Mouse (Mus musculus) limb, embryonic 11.5 days (tissue): ENCODE results near the gene Arl5b. TPM values are rescaled to one million over a fixed set of nuclear protein-coding genes. Genes with fewer than 3 reads are reported as not detected.

ENCODE experiments used
- ATAC-seq: fragments of 200-750 bp; cut with Nextera tagmentation; 2 replicates; pipeline ENCODE4 v1.8.0; 2017; ENCODE audit warnings: low read depth; ENCODE audit not compliant: insufficient number of reproducible peaks, low FRiP score, low TSS enrichment
- DNase-seq: peaks from one replicate; pipeline ENCODE4 v3.0.0-alpha.2; 2015; ENCODE audit warnings: low spot score
- H3K27ac ChIP-seq: fragments of 300-500 bp; sonication (generic); replicated peaks from 2 replicates; pipeline ENCODE4 v1.5.1; 2014; ENCODE audit warnings: low read depth, mild to moderate bottlenecking, low read length
- H3K27me3 ChIP-seq: fragments of 300-500 bp; sonication (generic); 2 replicates; pipeline ENCODE4 v1.6.1; 2014; ENCODE audit warnings: mild to moderate bottlenecking, low read length, mixed read lengths; ENCODE audit not compliant: control insufficient read depth, insufficient read depth
- H3K36me3 ChIP-seq: fragments of 300-500 bp; sonication (generic); 2 replicates; pipeline ENCODE4 v1.6.1; 2014; ENCODE audit warnings: mild to moderate bottlenecking, low read length, moderate library complexity, mixed read lengths; ENCODE audit not compliant: control insufficient read depth, insufficient read depth
- H3K4me1 ChIP-seq: fragments of 300-500 bp; sonication (generic); 2 replicates; pipeline ENCODE4 v1.6.1; 2014; ENCODE audit warnings: low read length, mixed read lengths; ENCODE audit not compliant: control insufficient read depth, insufficient read depth
- H3K4me2 ChIP-seq: fragments of 300-500 bp; sonication (generic); 2 replicates; pipeline ENCODE4 v1.6.1; 2014; ENCODE audit warnings: low read depth, mild to moderate bottlenecking, moderate library complexity; ENCODE audit not compliant: severe bottlenecking
- H3K4me3 ChIP-seq: fragments of 300-500 bp; sonication (generic); 2 replicates; pipeline ENCODE4 v1.5.1; 2014; ENCODE audit warnings: low read depth, low read length
- H3K9ac ChIP-seq: fragments of 300-500 bp; sonication (generic); 2 replicates; pipeline ENCODE4 v1.6.1; 2014; ENCODE audit warnings: mild to moderate bottlenecking, low read length
- H3K9me3 ChIP-seq: fragments of 300-500 bp; sonication (generic); 2 replicates; pipeline ENCODE4 v1.6.1; 2016; ENCODE audit warnings: low read length; ENCODE audit not compliant: control insufficient read depth
- WGBS: fragments of 180-500 bp; shearing (Covaris S2); extraction: QIAGEN DNeasy Blood & Tissue Kit; methylation state at CpG from one replicate; pipeline ENCODE4 v1.1.7; 2014; 5-methylcytosine and 5-hydroxymethylcytosine counted together
- polyA plus RNA-seq: library from polyadenylated mRNA; unstranded; fragments of >200 nt; fragmentation: Nextera tagmentation; extraction: Ambion mirVana; gene quantifications from 2 replicates; pipeline ENCODE4 v1.2.1, GENCODE M21; 2014

Gene Arl5b
- 66.5 and 67.7 TPM in 2 replicates for polyA plus RNA-seq

- Histone ChIP-seq H3K4me1 (no peaks in the 10 kb centered on the region), H3K27ac (no peak within 1 kb of the TSS), H3K27me3 (no peaks in the 10 kb centered on the region), H3K9ac (peak within 1 kb of the TSS; percentile 55; the same call in 1 of the 2 replicates), H3K9me3 (no peaks in the 10 kb centered on the region), H3K36me3 (no peaks in the 10 kb centered on the region), H3K4me2 (peak within 1 kb of the TSS; percentile 46), H3K4me3 (peak within 1 kb of the TSS; percentile 56)
- DNase-seq (peak; percentile 88), ATAC-seq (peak; percentile 94)
- 7% methylated on average over 20 of the region's 20 CpGs for WGBS
Measured at GRCm38 (mm10) chr2:15049117-15049873, at the start of gene Arl5b. TSS of gene Arl5b (plus strand) at chr2:15049395.

DNA sequence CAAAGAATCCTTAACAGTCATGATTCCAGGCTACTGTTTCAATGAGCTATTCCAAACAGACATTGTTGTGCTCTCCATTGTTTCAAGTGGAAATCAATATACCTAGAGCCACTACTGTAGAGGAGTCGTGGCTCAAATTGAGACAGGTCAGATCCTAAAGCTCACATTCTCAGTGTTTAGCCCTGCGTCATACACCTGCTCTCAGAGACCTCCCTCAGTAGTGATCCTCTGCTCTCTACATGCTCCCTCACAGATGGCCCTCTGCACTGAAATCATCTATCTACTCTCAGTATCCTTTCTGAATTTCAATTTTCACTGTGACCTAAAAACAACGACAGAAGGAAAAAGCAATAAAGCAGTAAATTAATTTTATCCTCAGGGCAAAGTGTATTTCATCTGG lies 41.7 kb upstream of the Arl5b start:
- H3K4me2 ChIP-seq: no peak overlapping the region
- DNase-seq (no peak), ATAC-seq (no peak)
- no peaks in the 10 kb centered on the region for H3K36me3 ChIP-seq
- H3K27me3 ChIP-seq: no peaks in the 10 kb centered on the region
- H3K4me3 ChIP-seq: no peak overlapping the region
- H3K9me3 ChIP-seq: no peaks in the 10 kb centered on the region
- no peak overlapping the region for H3K27ac ChIP-seq
- 85% methylated on average over 3 of the region's 3 CpGs for WGBS
- H3K4me1 ChIP-seq: no peaks in the 10 kb centered on the region
- H3K9ac ChIP-seq: no peak overlapping the region

DNA sequence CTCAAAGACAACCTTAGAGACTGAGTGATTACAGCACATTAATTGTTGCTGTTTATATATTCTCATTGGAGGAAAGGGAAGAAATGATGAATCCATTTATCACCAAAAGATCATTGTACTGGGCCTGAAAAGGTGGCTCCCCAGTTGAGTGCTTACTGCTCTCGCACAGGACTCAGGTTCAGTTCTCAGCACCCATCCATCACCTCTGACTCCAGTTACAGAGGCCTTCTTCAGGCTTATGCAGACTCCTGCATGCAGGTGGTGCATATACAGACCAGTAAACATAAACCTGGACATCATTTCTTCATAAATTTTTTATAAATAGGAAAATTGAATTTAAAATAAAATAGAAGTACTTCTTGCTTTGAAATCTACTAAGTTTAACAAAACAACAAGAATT lies 41.1 kb upstream of the Arl5b start:
- DNase-seq (no peak), ATAC-seq (no peak)
- H3K27me3 ChIP-seq: no peaks in the 10 kb centered on the region
- H3K4me1 ChIP-seq: no peaks in the 10 kb centered on the region
- H3K27ac ChIP-seq: no peak overlapping the region
- H3K36me3 ChIP-seq: no peaks in the 10 kb centered on the region
- no peak overlapping the region for H3K4me2 ChIP-seq
- H3K9me3 ChIP-seq: no peaks in the 10 kb centered on the region
- H3K4me3 ChIP-seq: no peak overlapping the region
- no peak overlapping the region for H3K9ac ChIP-seq
- WGBS: 82% methylated on average over 1 of the region's 1 CpGs

GRCm38 (mm10) chr2:15026817-15027216 lies 22.4 kb upstream of the Arl5b start:
- WGBS: 94% methylated on average over 3 of the region's 3 CpGs
- H3K4me3 ChIP-seq: no peak overlapping the region
- no peak for DNase-seq

GRCm38 (mm10) chr2:15027816-15028215 lies 21.4 kb upstream of the Arl5b start:
- Histone ChIP-seq H3K9ac (no peak overlapping the region), H3K27me3 (no peaks in the 10 kb centered on the region), H3K27ac (no peak overlapping the region), H3K4me2 (no peak overlapping the region), H3K9me3 (no peaks in the 10 kb centered on the region), H3K4me1 (no peaks in the 10 kb centered on the region), H3K4me3 (no peak overlapping the region), H3K36me3 (no peaks in the 10 kb centered on the region)
- DNase-seq (no peak), ATAC-seq (no peak)
- WGBS: 82% methylated on average over 1 of the region's 1 CpGs

More at GRCm38 (mm10) chr2:15026817-15027216, 22.4 kb upstream of the Arl5b start:
- Histone ChIP-seq H3K9ac (no peak overlapping the region), H3K9me3 (no peaks in the 10 kb centered on the region), H3K27ac (no peak overlapping the region), H3K4me2 (no peak overlapping the region), H3K27me3 (no peaks in the 10 kb centered on the region), H3K36me3 (no peaks in the 10 kb centered on the region), H3K4me1 (no peaks in the 10 kb centered on the region)
- no peak for ATAC-seq

- Histone ChIP-seq H3K27me3 (no peaks in the 10 kb centered on the region), H3K9ac (no peak overlapping the region), H3K36me3 (no peaks in the 10 kb centered on the region), H3K4me1 (no peaks in the 10 kb centered on the region), H3K4me2 (no peak overlapping the region), H3K4me3 (no peak overlapping the region), H3K27ac (no peak overlapping the region), H3K9me3 (no peaks in the 10 kb centered on the region)
- ATAC-seq (no peak), DNase-seq (no peak)
- 89% methylated on average over 6 of the region's 6 CpGs for WGBS
Measured at GRCm38 (mm10) chr2:15038705-15039104, 10.5 kb upstream of the Arl5b start.

DNA sequence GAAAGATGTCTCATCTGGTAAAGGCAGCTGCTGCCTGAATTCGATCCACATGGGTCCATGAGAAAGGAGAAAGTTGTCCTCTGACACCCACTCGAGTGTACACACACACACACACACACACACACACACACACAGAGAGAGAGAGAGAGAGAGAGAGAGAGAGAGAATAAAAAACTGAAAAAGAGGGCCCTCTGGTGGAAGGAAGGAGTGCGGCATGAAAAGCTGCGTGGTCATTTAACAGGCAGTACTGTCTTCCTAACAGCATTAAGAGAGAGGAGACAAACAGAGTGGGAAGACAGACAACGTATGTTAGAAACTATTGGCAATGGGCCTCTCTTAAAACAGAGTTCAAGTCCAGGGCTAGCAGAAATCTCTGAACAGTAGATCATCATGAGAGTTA lies 8.9 kb upstream of the Arl5b start:
- Histone ChIP-seq H3K27ac (no peak overlapping the region), H3K4me3 (no peak overlapping the region), H3K9ac (no peak overlapping the region), H3K4me1 (no peaks in the 10 kb centered on the region), H3K9me3 (no peaks in the 10 kb centered on the region), H3K4me2 (no peak overlapping the region), H3K36me3 (no peaks in the 10 kb centered on the region), H3K27me3 (no peaks in the 10 kb centered on the region)
- DNase-seq: no peak
- WGBS: 65% methylated on average over 5 of the region's 5 CpGs
- ATAC-seq: no peak

DNA sequence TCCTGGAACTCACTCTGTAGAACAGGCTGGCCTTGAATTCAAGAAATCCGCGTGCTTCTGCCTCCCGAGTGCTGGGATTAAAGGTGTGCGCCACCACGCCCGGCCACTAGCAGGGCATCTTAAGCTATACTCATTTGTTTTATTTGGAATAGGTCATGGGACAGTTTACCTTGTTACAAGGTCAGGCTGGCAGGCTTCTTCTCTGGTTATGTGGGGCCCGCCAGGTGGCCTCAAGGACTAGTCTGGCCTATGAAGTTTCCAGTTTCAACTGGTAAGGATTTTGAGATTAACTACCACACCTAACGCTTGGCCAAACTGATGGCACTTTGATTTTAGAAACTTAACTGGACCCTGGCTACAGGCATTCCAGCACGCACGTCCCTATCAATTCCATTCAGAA lies 5.3 kb downstream of the Arl5b start:
- DNase-seq: no peak
- 17% methylated on average over 10 of the region's 10 CpGs for WGBS
- Histone ChIP-seq H3K9ac (peak overlapping the region; percentile 75), H3K27ac (peak overlapping the region; percentile 73; the same call in 1 of the 2 replicates), H3K4me2 (peak overlapping the region; percentile 54), H3K36me3 (no peaks in the 10 kb centered on the region), H3K4me1 (peaks cover 6% of the 10 kb centered on the region), H3K4me3 (peak overlapping the region; percentile 79), H3K27me3 (no peaks in the 10 kb centered on the region), H3K9me3 (no peaks in the 10 kb centered on the region)
- ATAC-seq: peak; percentile 42
